Mouse (Mus musculus) layer of hippocampus, adult 18-20 months (tissue): ENCODE results near the gene Dnase1l1. TPM values are rescaled to one million over a fixed set of nuclear protein-coding genes. Genes with fewer than 3 reads are reported as not detected.

Experiments used
- DNase-seq, 2 experiments: peaks; one replicate each; pipeline ENCODE4 v3.0.0; 2022; ENCODE audit warnings: low spot score in 2 of 2
- long read RNA-seq: library from polyadenylated mRNA; stranded (forward); transcript quantifications from one replicate; pipeline ENCODE4 v2.0.0, GENCODE M21; 2021
- total RNA-seq, 2 experiments: library from RNA; stranded (reverse); gene quantifications; 2 replicates each; pipeline ENCODE4 v1.2.3; 2021

The Dnase1l1 gene
- total RNA-seq = 1 to 10 TPM; 2.4 to 2.6 TPM
- long read RNA-seq = 0 reads

GRCm38 (mm10) chrX:74281732-74282394 lies at the start of gene Dnase1l1, which contains the start of gene Taz:
TSS of gene Dnase1l1 (minus strand) at chrX:74282337.
TSS of gene Taz (plus strand) at chrX:74281912.
- DNase-seq = peak; percentile 14 to 28

GRCm38 (mm10) chrX:74330166-74330930 lies 48.2 kb upstream of the Dnase1l1 start:
- DNase-seq = no peak

GRCm38 (mm10) chrX:74329215-74329671 lies 47.1 kb upstream of the Dnase1l1 start:
- DNase-seq = no peak

- DNase-seq = peak; percentile 32 to 47
Observed at GRCm38 (mm10) chrX:74328725-74329161, 46.6 kb upstream of the Dnase1l1 start, which contains the start of gene Plxna3. TSS of gene Plxna3 (plus strand) at chrX:74329066.

- peak; percentile 79 to 91 for DNase-seq
Observed at GRCm38 (mm10) chrX:74312540-74313464, 30.7 kb upstream of the Dnase1l1 start, which contains the start of gene Fam50a. TSS of gene Fam50a (plus strand) at chrX:74313033.

- DNase-seq = peak; percentile 67 to 77
Observed at GRCm38 (mm10) chrX:74304867-74305700, 22.9 kb upstream of the Dnase1l1 start, which contains the start of gene Gdi1. TSS of gene Gdi1 (plus strand) at chrX:74304998.

GRCm38 (mm10) chrX:74299721-74300120 lies 17.6 kb upstream of the Dnase1l1 start:
- no peak for DNase-seq

- no peak for DNase-seq
Observed at GRCm38 (mm10) chrX:74298348-74298747, 16.2 kb upstream of the Dnase1l1 start.

- peak; percentile 90 to 96 for DNase-seq
Observed at GRCm38 (mm10) chrX:74296538-74297448, 14.7 kb upstream of the Dnase1l1 start, which contains the start of gene Atp6ap1. TSS of gene Atp6ap1 (plus strand) at chrX:74297097.

- DNase-seq = no peak
Observed at GRCm38 (mm10) chrX:74293431-74293830, 11.3 kb upstream of the Dnase1l1 start.

- no peak for DNase-seq
Observed at GRCm38 (mm10) chrX:74283092-74283437, 928 bp upstream of the Dnase1l1 start.

GRCm38 (mm10) chrX:74282395-74283091 lies 406 bp upstream of the Dnase1l1 start:
- DNase-seq = peak; percentile 77 to 92

GRCm38 (mm10) chrX:74281041-74281731 lies 951 bp downstream of the Dnase1l1 start:
- no peak for DNase-seq

GRCm38 (mm10) chrX:74277916-74278315 lies 4.2 kb downstream of the Dnase1l1 start:
- DNase-seq = no peak

- no peak for DNase-seq
Observed at GRCm38 (mm10) chrX:74273422-74274322, 8.5 kb downstream of the Dnase1l1 start.

GRCm38 (mm10) chrX:74270902-74271551 lies 11.1 kb downstream of the Dnase1l1 start:
- peak in 1 of 2 experiments; percentile 28 for DNase-seq
